Mouse (Mus musculus): ENCODE results near the gene C1qtnf1.

DNA sequence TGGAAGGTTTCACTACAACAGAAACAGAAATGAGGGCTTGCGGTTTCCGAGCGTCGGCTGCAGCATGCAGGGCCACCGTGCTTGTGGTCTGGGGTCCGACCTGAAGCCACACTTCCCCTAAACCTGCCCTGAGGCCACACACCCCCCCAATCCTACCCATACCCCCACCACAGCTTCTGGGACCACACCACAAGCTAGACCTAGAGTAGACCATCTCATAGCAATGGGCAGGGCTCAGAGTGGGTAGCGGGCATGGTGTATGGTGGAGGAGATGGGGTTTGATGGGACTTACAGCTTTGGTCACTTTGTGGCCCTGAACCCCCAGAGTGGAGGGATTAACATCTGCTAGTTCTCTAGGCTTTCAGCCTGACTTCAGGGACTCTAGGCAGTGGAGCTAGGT lies 63.2 kb downstream of the C1qtnf1 start:
- TF ChIP-seq CTCF (IDR thresholded peaks at IDR 0.05; ENCODE audit: low read depth) = no peak
- no peak for TF ChIP-seq EP300 (IDR thresholded peaks at IDR 0.05; ENCODE audit: low read depth)

Measured in liver, postnatal 0 days (tissue).